In the genomic region with DNA sequence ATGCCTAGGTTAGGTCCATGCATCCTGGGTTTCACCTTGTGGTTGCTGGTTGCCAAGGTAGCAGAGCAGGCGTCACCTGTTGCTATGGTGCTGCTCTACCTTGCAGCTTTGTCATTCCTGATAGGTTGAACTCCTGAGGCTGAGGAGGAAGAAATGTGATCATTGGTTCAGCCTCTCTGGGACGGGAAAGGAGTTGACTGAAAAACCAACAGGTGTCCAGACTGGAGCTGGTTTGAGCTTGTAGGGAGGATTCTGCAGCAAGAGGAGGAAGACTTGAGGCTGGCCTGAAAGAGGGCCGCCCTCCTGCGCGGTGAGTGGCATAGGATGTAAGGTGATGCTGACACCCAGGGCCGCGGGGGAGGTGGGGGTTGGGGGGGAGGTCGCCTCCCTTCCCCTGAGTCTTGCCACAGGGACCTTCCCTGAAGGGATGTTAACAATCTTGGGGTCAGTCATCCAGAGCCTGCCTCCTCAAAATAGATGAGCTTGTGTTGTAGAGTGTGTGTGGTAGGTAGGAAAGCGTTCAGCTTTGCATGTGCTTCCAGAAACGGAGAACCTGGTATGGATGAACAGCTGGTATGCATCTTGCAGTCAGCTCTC, we compare ENCODE assay signal across 9 mouse cellular contexts. TPM values are rescaled to one million over a fixed set of nuclear protein-coding genes. Genes with fewer than 3 reads are reported as not detected.
A peak's percentile ranks its signal among the peaks of the same experiment; 100 is the strongest.
DNase-seq lines count a peak whose midpoint lies in the region; ATAC-seq lines count a peak whose summit lies in the region.
"Had no signal": no experiment of that assay in that cellular context is flagged by ENCODE, and none has a peak within 500 bp of the region (broad histone marks: within the 10 kb centered on the region; RNA-seq: fewer than 3 reads in every experiment).

No protein-coding gene starts in this region.

- no peaks in the 10 kb centered on the region for H3K36me3 ChIP-seq in lung, embryonic 16.5 days (ENCODE audit: control insufficient read depth, insufficient read depth, low read length)
- H3K36me3 ChIP-seq in midbrain, embryonic 16.5 days (ENCODE audit: control insufficient read depth, insufficient read depth, low read length): peaks cover 5% of the 10 kb centered on the region; the same call in 1 of the 2 replicates
- H3K36me3 ChIP-seq: heart, embryonic 15.5 days had no signal

- no peaks in the 10 kb centered on the region for H3K4me1 ChIP-seq in lung, embryonic 16.5 days (replicated peaks; ENCODE audit: control insufficient read depth, insufficient read depth, low read length)
- H3K4me1 ChIP-seq in midbrain, embryonic 16.5 days (ENCODE audit: control insufficient read depth, insufficient read depth, low read length): no peaks in the 10 kb centered on the region
- H3K4me1 ChIP-seq: heart, embryonic 15.5 days had no signal

- H3K4me3 ChIP-seq in lung, embryonic 16.5 days (ENCODE audit: low read length): no peak overlapping the region
- H3K4me3 ChIP-seq in midbrain, embryonic 16.5 days (ENCODE audit: low read depth, low read length): peak overlapping the region; percentile 13
- H3K4me3 ChIP-seq: heart, embryonic 15.5 days had no signal

- H3K9me3 ChIP-seq in lung, embryonic 16.5 days (ENCODE audit: control insufficient read depth, low read length): no peaks in the 10 kb centered on the region
- no peaks in the 10 kb centered on the region for H3K9me3 ChIP-seq in midbrain, embryonic 16.5 days (replicated peaks; ENCODE audit: control insufficient read depth, low read length, poor library complexity, severe bottlenecking)
- H3K9me3 ChIP-seq: heart, embryonic 15.5 days had no signal

- no peak overlapping the region for H3K27ac ChIP-seq in lung, embryonic 16.5 days (ENCODE audit: low read length)
- no peak overlapping the region for H3K27ac ChIP-seq in midbrain, embryonic 16.5 days (ENCODE audit: low read length)
- H3K27ac ChIP-seq: heart, embryonic 15.5 days had no signal

- H3K4me2 ChIP-seq in lung, embryonic 16.5 days (ENCODE audit: low read depth, low read length): no peak overlapping the region
- H3K4me2 ChIP-seq in midbrain, embryonic 16.5 days (ENCODE audit: low read length): peak overlapping the region; percentile 41
- H3K4me2 ChIP-seq: heart, embryonic 15.5 days had no signal

- 14% methylated on average over 10 of the region's 10 CpGs for WGBS in lung, embryonic 16.5 days
- WGBS in midbrain, embryonic 16.5 days: 13% methylated on average over 10 of the region's 10 CpGs

- ATAC-seq in lung, embryonic 16.5 days (ENCODE audit: low read depth): peak; percentile 49; the same call in 1 of the 2 replicates
- peak; percentile 94 for ATAC-seq in midbrain, embryonic 16.5 days

- H3K27me3 ChIP-seq in lung, embryonic 16.5 days (ENCODE audit: control insufficient read depth, insufficient read depth, low read depth, low read length): no peaks in the 10 kb centered on the region
- H3K27me3 ChIP-seq in midbrain, embryonic 16.5 days (ENCODE audit: control insufficient read depth, insufficient read depth, low read depth, low read length): no peaks in the 10 kb centered on the region
- H3K27me3 ChIP-seq: heart, embryonic 15.5 days had no signal

- no peak for DNase-seq in lung, postnatal 25 days (ENCODE audit: low spot score)
- peak; percentile 34 to 57 for DNase-seq in frontal cortex, postnatal 10 days (ENCODE audit: low spot score in 2 of 2)
- DNase-seq in layer of hippocampus, postnatal 10 days (ENCODE audit: low spot score in 2 of 2): peak; percentile 27 to 28
- DNase-seq in c-Kit-positive CD71-positive TER-119-positive erythroid progenitor cells, embryonic 14.5 days (ENCODE audit: low spot score): no peak
- no peak for DNase-seq in cerebellum, adult 9-11 months
- no peak for DNase-seq in thymus, postnatal 0 days (ENCODE audit: low spot score)

- H3K9ac ChIP-seq in lung, embryonic 16.5 days (ENCODE audit: low read length): no peak overlapping the region
- no peak overlapping the region for H3K9ac ChIP-seq in midbrain, embryonic 16.5 days (ENCODE audit: low read depth, low read length)
- H3K9ac ChIP-seq: heart, embryonic 15.5 days had no signal

RNA-seq across cellular contexts. Expression of a gene that starts 0.8 kb away (rescaled TPM):
- 0.33 and 0.39 TPM in 2 replicates for polyA plus RNA-seq in lung, embryonic 16.5 days (2015; fragmentation: Nextera tagmentation; extraction: Ambion mirVana)
- 1 to 10 TPM; 1.9 to 2.6 TPM for total RNA-seq in layer of hippocampus, postnatal 10 days (2021)
- 0.11 and 0.54 TPM in 2 replicates for polyA plus RNA-seq in midbrain, embryonic 16.5 days (2015; fragmentation: Nextera tagmentation; extraction: Ambion mirVana)
- polyA plus RNA-seq in thymus, postnatal 0 days (2015; fragmentation: Nextera tagmentation; extraction: Ambion mirVana): 0.03 TPM in 1 of 2 replicates, not detected in the other

Comparison
In these comparisons a context has a peak if more than half of its experiments do, and no peak if none do; other contexts are left out.
1. DNase-seq: peak in frontal cortex, postnatal 10 days (2 of 2) and layer of hippocampus, postnatal 10 days (2 of 2); none in lung, postnatal 25 days (single experiment), c-Kit-positive CD71-positive TER-119-positive erythroid progenitor cells, embryonic 14.5 days (single experiment), cerebellum, adult 9-11 months (single experiment) and thymus, postnatal 0 days (single experiment).